Mouse (Mus musculus) kidney, postnatal 0 days (tissue): ENCODE data around the gene Llgl2. TPM values are rescaled to one million over a fixed set of nuclear protein-coding genes. Genes with fewer than 3 reads are reported as not detected.
A peak's percentile ranks its signal among the peaks of the same experiment; 100 is the strongest.

Experiments
- ATAC-seq: fragments of 200-750 bp; cut with Nextera tagmentation; replicated peaks from 2 replicates; pipeline ENCODE4 v1.8.0; 2017; ENCODE audit warnings: low read depth, moderate number of reproducible peaks, moderate TSS enrichment, moderate library complexity; ENCODE audit not compliant: low FRiP score
- DNase-seq: peaks from one replicate; pipeline ENCODE4 v3.0.0-alpha.2; 2016; ENCODE audit warnings: low spot score
- H3K27ac ChIP-seq: fragments of 300-500 bp; sonication (generic); 2 replicates; pipeline ENCODE4 v1.5.1; 2014; ENCODE audit warnings: mild to moderate bottlenecking
- H3K27me3 ChIP-seq: fragments of 300-500 bp; sonication (generic); 2 replicates; pipeline ENCODE4 v1.6.1; 2014; ENCODE audit warnings: low read length, mixed read lengths; ENCODE audit not compliant: insufficient read depth
- H3K36me3 ChIP-seq: fragments of 300-500 bp; sonication (generic); 2 replicates; pipeline ENCODE4 v1.6.1; 2014; ENCODE audit warnings: low read length, mixed read lengths; ENCODE audit not compliant: insufficient read depth
- H3K4me1 ChIP-seq: fragments of 300-500 bp; sonication (generic); replicated peaks from 2 replicates; pipeline ENCODE4 v1.6.1; 2014; ENCODE audit warnings: antibody characterized with exemption, low read length, mixed read lengths; ENCODE audit not compliant: insufficient read depth
- H3K4me2 ChIP-seq: fragments of 300-500 bp; sonication (generic); 2 replicates; pipeline ENCODE4 v1.6.1; 2014; ENCODE audit warnings: mild to moderate bottlenecking, low read length, moderate library complexity, mixed read lengths
- H3K4me3 ChIP-seq: fragments of 300-500 bp; sonication (generic); replicated peaks from 2 replicates; pipeline ENCODE4 v1.5.1; 2014; ENCODE audit warnings: low read depth, low read length
- H3K9ac ChIP-seq: fragments of 300-500 bp; sonication (generic); 2 replicates; pipeline ENCODE4 v1.6.1; 2014; ENCODE audit warnings: low read depth, low read length
- H3K9me3 ChIP-seq: fragments of 300-500 bp; sonication (generic); replicated peaks from 2 replicates; pipeline ENCODE4 v1.6.1; 2016; ENCODE audit warnings: low read length, inconsistent platforms, mixed read lengths
- CTCF ChIP-seq: IDR thresholded peaks from 2 replicates; pipeline ENCODE4 v1.5.1; 2016; ENCODE audit warnings: antibody characterized with exemption, low read depth, mild to moderate bottlenecking, moderate library complexity
- WGBS: fragments of 180-500 bp; shearing (Covaris S2); extraction: QIAGEN DNeasy Blood & Tissue Kit; methylation state at CpG from one replicate; pipeline ENCODE4 v1.1.7; 2014; 5-methylcytosine and 5-hydroxymethylcytosine counted together
- polyA plus RNA-seq: library from polyadenylated mRNA; unstranded; fragments of >200 nt; fragmentation: Nextera tagmentation; extraction: Ambion mirVana; gene quantifications from 2 replicates; pipeline ENCODE4 v1.2.1, GENCODE M21; 2015

Llgl2 gene
- polyA plus RNA-seq, 1 experiment from 2014 or later, result 61.2 TPM

- Histone ChIP-seq H3K4me2 (no peak overlapping the region), H3K4me1 (peaks cover 38% of the 10 kb centered on the region), H3K4me3 (no peak overlapping the region), H3K27me3 (no peaks in the 10 kb centered on the region), H3K9me3 (no peaks in the 10 kb centered on the region), H3K27ac (peak overlapping the region; percentile 91), H3K36me3 (0 out of 2 replicates have a peak, but pooled peaks cover 3% of the 10 kb centered on the region), H3K9ac (no peak overlapping the region)
- no peak for DNase-seq
- TF ChIP-seq CTCF, result peak; percentile 72
- WGBS, result 9% methylated on average over 4 of the region's 4 CpGs
- no peak for ATAC-seq
Observed at GRCm38 (mm10) chr11:115898886-115899285, 75.0 kb downstream of the Llgl2 start.

DNA sequence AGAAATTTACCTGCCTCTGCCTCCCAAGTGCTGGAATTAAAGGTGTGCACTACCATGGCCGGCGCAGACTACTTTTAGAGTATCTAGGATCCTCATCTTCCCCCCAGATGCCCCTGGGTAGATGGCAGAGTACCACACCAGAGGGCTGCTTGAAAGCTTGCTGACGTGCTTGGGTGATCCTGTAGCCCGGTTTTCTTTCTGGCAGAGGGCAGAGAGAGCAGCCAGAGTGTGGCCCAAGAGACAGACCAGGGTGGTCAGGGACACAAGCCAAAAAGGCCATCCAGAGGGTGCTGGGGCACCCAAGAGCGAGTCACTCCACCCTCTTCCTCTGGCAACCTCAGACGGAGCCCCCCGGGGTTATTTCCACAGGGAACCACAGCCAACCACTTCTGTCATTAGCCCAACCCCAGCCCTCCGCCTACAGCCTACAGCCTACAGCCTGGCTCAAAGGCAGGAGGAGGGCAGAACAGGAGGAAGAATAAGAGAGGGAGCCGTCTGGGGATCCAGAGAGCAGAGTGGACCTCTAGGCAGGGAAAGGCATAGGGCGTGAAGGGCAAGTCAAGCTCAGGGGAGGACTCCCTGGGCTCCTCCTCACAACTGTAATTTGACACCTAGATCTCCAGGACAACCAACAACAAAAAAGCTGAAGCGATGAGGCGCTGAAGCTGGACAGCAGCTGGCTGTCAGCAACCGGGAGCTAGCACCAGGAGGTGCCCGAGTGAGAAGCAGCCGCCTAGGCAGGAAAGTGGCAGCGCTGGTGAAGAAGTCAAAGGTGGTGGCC, 75.8 kb downstream of the Llgl2 start, which contains the start of gene Smim5:
Gene Smim5, plus strand, starts transcription at position 481 of the 781 bp plus-strand sequence.
- Histone ChIP-seq H3K4me2 (peak within 1 kb of the TSS; percentile 38), H3K4me3 (no peak within 1 kb of the TSS), H3K4me1 (peaks cover 45% of the 10 kb centered on the region), H3K27ac (peak within 1 kb of the TSS; percentile 91), H3K9ac (peak within 1 kb of the TSS; percentile 39; the same call in 1 of the 2 replicates), H3K27me3 (no peaks in the 10 kb centered on the region), H3K36me3 (no peaks in the 10 kb centered on the region), H3K9me3 (no peaks in the 10 kb centered on the region)
- TF ChIP-seq CTCF, result peak; percentile 33; the same call in 1 of the 2 replicates
- ATAC-seq (peak; percentile 90), DNase-seq (peak; percentile 96)
- 20% methylated on average over 16 of the region's 16 CpGs for WGBS

DNA sequence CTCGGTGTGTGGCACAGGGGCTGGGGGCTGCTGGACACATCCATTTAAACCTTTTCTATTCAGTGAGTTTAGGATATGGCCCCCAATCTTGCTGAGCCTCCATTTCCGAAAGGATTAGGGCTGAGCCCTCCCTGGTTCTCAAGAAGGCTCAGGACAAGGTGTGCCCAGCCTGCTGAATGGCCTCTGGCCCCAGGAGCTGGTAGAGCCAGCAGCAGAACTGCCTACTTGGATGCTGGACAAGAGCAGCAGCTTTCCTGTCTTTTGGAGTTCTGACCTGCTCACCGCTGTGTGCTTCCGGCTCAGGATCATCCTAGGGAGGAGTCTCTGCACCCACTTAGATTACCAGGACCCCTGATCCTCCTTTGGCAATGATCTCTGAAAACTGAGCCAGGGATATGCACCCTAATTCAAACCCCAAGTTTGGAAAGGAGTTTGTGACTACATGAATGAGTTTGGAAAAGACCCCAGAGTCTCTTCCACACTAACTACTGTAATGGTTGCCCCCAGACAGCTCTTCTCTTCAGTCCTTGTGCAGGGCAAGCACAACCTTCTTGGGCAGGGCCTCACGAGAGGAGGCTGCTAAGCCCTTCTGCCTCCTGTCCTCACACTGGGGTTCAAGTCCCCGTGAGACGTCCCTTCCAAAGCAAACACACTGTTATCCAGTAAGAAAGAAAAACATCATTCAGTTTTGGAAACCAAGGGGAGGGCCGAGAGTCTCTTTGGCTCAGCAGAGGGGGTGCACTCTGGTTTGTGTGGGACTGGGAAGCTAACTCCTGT, 76.9 kb downstream of the Llgl2 start:
- ATAC-seq, result no peak
- peaks cover 55% of the 10 kb centered on the region for H3K4me1 ChIP-seq
- WGBS, result 61% methylated on average over 8 of the region's 8 CpGs
- H3K36me3 ChIP-seq, result no peaks in the 10 kb centered on the region
- H3K27ac ChIP-seq, result 0 out of 2 replicates have a peak overlapping the region, but pooled peaks have one; percentile 91
- DNase-seq, result no peak
- H3K27me3 ChIP-seq, result no peaks in the 10 kb centered on the region
- H3K9me3 ChIP-seq, result no peaks in the 10 kb centered on the region
- H3K9ac ChIP-seq, result peak overlapping the region; percentile 32; the same call in 1 of the 2 replicates
- H3K4me3 ChIP-seq, result no peak overlapping the region
- H3K4me2 ChIP-seq, result peak overlapping the region; percentile 38; the same call in 1 of the 2 replicates
- TF ChIP-seq CTCF, result no peak

GRCm38 (mm10) chr11:115901338-115902161, 77.7 kb downstream of the Llgl2 start:
- Histone ChIP-seq H3K9me3 (no peaks in the 10 kb centered on the region), H3K27ac (no peak overlapping the region), H3K4me3 (no peak overlapping the region), H3K36me3 (no peaks in the 10 kb centered on the region), H3K27me3 (no peaks in the 10 kb centered on the region), H3K9ac (no peak overlapping the region), H3K4me1 (peaks cover 60% of the 10 kb centered on the region), H3K4me2 (no peak overlapping the region)
- 87% methylated on average over 9 of the region's 9 CpGs for WGBS
- ATAC-seq (no peak), DNase-seq (no peak)
- TF ChIP-seq CTCF, result no peak

- WGBS, result 73% methylated on average over 5 of the region's 5 CpGs
Observed at GRCm38 (mm10) chr11:115902177-115902576, 78.3 kb downstream of the Llgl2 start.

GRCm38 (mm10) chr11:115902831-115903230, 79.0 kb downstream of the Llgl2 start:
- Histone ChIP-seq H3K9me3 (no peaks in the 10 kb centered on the region), H3K4me1 (peaks cover 66% of the 10 kb centered on the region), H3K27me3 (no peaks in the 10 kb centered on the region), H3K9ac (no peak overlapping the region), H3K4me3 (no peak overlapping the region), H3K4me2 (no peak overlapping the region), H3K36me3 (no peaks in the 10 kb centered on the region), H3K27ac (peak overlapping the region; percentile 25; the same call in 1 of the 2 replicates)
- TF ChIP-seq CTCF, result no peak
- ATAC-seq (no peak), DNase-seq (no peak)
- 67% methylated on average over 1 of the region's 1 CpGs for WGBS

More at GRCm38 (mm10) chr11:115902177-115902576, 78.3 kb downstream of the Llgl2 start:
- Histone ChIP-seq H3K36me3 (no peaks in the 10 kb centered on the region), H3K4me2 (no peak overlapping the region), H3K4me3 (no peak overlapping the region), H3K27me3 (no peaks in the 10 kb centered on the region), H3K4me1 (peaks cover 65% of the 10 kb centered on the region), H3K9me3 (no peaks in the 10 kb centered on the region), H3K9ac (no peak overlapping the region), H3K27ac (0 out of 2 replicates have a peak overlapping the region, but pooled peaks have one; percentile 25)
- no peak for TF ChIP-seq CTCF
- no peak for DNase-seq
- ATAC-seq, result no peak
